Mouse (Mus musculus) left cerebral cortex, adult 9 months (tissue): ENCODE results near the gene Tmem211.
A peak's percentile ranks its signal among the peaks of the same experiment; 100 is the strongest.

ENCODE experiments used
- DNase-seq, 2 experiments: peaks; one replicate each; pipeline ENCODE4 v3.0.0; 2022; ENCODE audit warnings: low spot score in 2 of 2

The Tmem211 gene

DNA sequence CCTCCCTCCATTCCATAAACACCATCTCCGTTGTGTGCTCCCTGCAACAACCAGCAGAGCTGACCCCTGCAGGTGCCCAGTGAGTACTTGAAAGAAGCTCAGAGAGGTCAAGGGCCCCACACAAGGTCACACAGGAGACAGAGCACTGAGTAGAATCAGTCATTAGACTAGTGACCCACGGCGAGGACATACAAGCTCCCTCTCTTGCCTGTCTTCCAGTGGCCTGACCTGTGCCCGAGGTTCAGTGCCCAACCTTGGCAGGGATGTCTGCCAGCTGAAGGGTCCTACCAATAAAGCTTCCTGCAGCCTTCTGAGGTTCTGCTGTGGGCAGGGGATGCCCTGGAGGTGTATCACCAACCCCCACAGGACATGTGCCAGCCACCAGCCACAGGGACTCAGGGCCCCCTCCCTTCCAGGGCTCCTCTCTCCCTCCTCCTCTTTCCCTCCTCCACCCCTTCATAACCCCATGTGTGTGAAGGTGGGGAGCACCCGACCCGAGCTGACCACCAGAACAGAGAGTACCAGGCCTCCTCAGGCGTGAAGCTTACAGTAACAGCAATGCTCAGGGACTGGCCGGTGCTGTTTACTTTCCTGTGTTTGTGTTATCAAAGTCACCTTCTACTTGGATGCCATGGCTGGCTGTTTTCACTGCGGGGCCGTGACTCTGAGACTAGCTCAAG, 14.4 kb upstream of the Tmem211 start:
- DNase-seq, result no peak

DNA sequence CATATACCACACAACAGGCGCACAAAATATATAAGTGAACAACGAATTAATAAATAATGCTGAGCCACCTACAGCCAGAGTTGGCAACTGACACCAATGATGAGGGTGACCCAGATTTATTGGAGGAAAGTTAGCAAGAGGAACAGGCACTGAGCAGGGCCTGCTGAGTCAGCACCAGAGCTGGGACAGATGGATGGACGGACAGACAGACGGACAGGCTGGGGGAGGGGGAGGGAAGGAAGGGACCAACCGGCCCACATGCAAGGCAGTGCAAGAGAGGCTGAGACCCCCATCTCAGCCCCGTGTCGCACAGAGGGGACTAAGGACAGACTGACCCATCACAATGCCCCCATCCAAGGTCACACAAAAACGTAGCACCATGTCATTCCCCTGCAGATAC, 12.7 kb upstream of the Tmem211 start:
- no peak for DNase-seq

DNA sequence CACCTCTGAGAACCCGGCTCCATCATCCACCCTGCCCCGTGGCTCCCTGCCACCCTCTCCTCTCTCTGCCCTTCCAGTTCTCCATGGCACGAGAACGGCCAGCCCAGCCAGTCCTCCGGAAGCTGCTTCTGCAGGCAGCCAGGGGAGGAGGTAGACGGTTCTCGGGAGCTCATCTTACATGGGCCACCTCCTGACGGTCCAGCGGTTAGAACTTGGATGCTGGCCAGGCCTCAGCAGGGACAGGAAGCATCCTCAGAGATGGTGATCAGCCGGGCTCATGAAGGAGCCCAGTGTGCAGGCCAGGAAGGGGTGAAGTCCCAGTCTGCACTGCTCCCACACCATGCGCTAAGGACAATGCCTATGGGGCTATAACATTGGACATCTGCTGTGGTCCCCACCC, 12.3 kb upstream of the Tmem211 start:
- DNase-seq, result no peak

DNA sequence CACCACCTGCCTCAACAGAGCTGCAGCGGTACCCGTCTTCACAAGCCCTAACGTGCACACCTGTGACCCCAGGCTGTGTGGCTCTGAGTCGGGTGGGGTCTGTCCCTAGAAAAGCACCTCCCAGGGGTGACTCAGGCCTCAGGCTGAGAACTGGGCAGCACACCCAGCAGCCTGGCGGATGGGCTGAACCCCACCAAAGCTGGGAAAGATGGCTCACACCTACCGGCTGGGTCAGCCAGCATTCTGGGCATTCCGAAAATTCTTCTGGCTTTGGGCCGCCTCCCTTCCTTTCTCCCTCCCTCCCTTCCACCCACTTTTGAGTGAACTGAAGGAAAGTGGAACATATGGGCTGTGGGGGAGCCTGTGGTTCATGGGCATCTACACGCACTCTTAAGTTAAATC, 11.1 kb upstream of the Tmem211 start:
- DNase-seq, result no peak

DNA sequence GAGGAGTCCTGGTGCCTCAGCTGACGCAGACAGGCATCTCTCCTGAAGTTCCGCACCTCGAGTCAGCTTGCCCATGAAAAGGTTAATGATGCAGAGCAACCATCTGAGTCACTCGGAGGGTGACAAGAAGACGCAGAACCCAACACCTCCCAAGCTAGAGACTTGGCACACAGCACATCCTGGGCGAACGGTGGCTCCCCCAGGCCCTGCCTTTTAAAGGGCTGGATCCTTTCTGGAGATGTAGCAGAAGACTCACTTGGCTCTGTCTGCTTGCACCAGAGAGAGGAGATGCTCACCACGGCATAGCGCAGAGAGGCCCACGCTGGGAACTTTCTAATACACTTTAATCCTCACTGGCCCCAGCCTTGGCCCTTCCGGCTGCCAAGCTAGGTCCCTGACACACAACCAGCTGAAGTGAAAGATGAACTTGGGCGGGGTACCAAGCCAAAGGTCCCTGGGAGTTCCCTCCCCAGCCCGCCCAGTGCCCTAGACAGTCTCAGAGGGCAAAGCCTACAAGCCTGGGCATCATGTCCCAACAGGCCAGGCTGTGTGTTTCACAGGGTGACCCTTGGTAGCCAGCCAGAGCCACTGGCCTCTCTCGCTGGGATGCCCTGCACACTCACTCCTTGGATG, 10.3 kb upstream of the Tmem211 start:
- DNase-seq, result peak in 1 of 2 experiments; percentile 56

DNA sequence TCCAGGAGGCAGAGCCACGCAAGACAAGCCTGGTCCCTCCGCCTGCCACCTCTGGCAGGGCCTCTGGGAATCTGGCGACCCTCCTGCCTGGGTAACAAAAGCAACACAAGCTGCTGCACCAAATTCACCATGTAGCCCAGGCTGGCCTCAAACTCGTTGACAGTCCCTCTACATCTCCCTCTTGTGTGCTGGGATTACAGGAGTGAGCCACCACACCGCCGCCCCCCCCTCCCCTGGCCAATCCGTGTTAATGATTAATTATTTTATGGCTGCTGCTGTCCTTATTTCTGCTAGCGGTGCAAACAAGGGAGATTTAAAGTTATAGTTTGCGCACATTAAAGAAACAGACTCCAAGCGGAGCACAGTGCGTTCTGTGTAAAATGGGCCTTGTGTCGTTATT, 9.6 kb upstream of the Tmem211 start:
- no peak for DNase-seq

DNA sequence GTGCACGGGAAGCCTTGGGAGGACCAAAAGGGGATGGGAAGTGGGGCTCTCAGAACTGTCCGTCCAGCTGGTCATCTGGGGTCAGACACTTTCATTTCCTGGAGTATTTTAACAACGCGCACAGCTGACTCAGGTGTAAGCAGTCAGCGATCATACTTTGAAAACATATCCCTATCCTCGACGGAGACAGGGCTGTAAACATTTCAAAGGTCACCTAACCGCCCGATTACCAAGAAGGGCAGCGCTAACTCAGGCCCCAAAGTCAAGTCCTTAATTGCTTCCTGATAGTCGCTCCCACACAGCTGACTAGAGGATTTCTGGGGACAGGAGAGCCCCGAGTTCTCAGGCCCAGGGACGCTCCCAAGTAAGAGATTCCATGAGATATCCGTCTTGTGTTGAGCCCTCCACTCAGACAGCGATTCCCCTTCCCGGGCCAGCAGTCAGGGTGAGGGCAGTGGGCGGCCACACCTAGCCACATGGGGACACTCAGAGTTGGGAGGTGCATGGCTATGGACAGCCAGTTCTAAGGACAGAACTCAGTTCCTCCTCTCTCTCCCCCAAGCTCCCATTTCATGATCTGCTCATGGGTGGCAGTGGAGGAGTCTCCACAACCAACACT, 8.0 kb upstream of the Tmem211 start:
- DNase-seq, result no peak

DNA sequence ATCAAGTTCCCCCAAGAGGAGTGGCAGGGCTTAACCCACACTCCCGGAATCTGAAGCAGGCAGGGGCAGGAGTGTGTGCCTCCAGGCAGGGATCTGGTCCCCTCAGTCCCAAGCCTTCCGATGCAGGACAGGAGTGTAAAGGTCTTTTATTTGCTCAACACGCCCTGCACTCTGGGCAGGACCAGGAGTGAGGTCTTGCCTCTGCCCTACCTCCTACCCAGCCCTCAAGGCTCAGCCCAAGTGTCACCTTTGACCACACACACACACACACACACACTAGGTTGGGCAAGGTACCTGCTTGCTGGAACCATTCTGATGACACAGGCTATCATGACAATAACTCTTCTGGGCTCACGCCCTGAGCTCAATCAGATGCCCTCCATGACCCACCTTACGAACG, 7.3 kb upstream of the Tmem211 start:
- no peak for DNase-seq

DNA sequence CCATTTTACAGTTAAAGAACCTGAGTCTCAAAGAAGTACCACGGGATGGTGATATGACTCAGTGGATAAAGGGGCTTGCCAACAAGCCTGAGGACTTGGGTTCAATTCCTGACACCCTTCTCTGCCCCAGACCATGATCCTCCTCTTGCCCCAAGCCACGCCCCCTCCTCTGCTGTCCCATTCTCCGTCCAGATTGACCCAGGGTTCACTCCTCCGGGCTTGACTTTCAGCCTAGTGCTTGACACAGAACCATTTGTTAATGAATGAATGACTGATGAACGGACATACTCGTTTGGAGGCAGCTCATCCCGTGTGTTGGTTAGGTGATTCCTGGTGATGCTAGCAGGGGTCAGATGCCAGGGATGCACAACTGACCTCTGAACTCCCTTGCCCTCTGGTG, 6.8 kb upstream of the Tmem211 start:
- no peak for DNase-seq

DNA sequence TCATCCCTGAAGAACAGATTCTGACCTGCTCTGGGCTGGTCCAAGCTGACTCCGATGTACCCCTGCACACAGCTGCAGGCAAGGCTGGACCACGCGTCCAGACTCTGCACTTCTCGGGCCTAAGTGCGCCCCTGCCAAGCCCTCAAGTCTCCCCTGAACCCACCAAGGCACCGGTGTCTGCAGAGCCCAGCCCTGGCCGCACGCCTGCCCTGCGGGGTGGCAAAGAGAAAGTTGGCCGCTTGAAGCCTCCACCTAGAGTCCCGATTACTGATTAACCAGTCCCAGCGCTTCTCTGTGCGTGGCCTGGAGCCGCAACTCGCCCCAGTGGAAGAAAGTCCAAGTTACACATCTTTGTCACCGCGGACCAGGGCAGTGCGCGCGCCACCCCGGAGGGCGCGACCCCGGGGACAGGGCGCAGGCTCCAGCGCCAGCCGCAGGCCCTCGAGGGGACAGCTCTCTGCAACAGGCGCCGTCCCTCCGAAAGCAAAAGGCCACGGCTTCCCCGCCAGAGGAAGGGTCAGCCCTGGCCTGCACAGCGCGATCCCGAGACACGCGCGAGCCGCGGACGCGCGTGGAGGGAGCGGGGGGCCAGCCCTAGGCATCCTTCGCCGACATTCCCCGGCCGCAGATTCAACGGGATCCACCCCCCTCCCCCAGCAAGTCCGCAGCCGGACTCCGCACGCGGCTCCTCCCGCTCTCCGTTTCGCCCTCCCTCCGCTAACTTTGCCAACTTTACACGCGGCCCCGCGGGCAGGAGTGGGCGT, 6.1 kb upstream of the Tmem211 start:
- DNase-seq, result no peak

DNA sequence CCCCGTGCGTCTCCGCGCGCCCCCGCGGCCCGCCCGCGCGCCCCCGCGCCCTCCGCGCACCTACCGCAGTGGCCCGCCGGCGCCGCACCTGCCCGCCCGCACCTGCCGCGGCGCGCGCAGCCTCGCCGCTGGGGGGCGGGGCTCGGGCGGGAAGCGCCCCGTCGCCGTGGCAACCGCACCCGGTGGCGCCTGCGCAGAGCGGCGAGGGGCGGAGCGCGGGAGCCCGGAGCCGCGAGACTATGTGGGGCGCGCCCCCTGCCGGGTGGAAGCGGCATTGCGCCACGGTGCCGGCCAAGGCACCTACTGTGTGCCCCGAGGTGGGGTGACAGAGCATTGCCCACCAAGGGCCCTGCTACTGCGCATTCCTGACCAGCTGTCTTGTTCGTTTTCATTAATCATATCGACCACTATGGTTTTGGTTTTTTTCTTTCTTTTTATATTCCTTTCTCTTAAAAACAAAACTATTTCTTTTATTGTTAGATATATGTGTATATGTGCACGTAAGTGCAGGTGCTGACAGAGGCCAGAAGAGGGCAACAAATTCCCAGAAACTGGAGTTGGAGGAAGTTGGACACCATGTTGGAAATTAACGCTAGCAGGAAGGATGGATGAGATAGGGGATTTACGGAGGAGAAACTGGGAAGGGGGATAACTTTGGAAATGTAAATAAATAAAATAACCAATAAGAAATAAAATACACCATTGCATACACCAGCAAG, 5.4 kb upstream of the Tmem211 start, which contains the start of gene 2900026A02Rik:
TSS of gene 2900026A02Rik (minus strand) at position 90 of the 719 bp plus-strand sequence.
- peak in 1 of 2 experiments; percentile 64 for DNase-seq

DNA sequence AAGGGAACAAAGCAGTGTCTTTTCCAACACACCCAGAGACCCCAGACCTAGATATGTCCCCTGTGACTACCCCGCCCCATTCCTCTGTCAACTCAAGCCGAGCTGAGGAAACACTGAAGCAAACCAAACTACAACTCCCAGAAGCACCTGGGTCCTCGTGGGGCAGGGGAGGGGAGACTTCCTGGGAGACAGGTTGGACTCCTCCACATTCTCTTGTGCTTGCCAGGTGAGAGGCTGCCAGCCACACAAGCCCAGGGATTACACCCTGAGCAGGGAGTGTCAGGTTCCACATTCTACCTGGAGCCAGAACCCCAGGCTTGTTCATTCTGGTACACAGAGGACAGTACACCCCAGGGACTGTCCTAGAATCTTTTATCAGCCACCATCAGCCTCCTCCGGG, 2.8 kb upstream of the Tmem211 start:
- no peak for DNase-seq

DNA sequence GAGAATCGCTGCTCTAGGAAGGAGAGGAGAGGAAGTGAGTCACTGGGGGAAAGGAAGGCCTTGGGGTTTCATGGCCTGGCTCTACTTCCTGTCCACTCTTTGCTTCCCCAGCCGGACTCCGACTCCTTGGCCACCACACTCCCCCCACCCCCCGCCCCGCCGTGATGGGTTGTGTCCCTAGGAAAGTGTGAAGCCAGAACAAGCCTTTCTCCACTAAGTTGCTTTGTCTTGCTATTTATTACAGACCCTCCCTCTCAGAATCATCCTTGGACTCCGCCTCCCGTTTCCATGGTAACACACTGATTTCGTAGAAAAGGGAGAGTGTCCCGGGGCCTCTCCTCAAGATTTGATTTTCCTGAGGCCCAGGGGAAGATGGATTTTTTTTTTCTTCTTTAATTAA, 1.4 kb upstream of the Tmem211 start:
- no peak for DNase-seq

DNA sequence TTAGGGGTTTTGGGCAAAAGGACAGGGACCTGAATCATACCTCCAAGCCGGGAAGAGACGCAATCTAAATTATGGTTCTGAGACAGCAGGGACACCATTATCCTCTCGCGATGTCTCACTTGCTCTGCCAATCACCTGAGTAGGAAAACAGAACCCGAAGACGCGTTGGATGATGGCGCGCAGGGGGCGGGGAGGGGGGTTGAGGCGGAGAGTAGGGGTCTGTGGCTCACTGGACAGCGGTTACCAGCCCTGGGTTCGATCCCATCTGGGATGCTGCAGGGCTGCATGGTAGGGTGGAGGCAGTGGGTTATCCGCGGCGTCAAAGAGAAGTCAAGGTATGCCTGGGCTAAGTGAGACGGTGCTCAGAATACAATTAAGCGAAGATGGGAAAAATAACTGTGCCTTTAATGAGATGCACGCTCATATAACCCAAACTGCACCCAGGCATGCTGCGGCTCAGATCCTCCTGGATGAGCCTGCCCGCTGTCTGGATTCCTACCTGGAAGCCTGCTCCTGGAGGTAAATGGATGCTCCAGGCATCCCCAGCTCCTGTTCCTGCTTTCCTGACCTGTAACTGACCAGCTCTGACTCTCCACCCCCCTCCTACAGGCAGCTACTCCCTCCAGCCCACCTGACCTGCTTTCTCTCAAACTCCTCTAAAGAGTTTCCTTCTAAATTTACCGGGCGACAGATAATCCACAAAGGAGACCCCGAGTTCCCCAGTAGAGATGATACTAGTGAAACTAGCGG, 848 bp upstream of the Tmem211 start:
- DNase-seq, result no peak

DNA sequence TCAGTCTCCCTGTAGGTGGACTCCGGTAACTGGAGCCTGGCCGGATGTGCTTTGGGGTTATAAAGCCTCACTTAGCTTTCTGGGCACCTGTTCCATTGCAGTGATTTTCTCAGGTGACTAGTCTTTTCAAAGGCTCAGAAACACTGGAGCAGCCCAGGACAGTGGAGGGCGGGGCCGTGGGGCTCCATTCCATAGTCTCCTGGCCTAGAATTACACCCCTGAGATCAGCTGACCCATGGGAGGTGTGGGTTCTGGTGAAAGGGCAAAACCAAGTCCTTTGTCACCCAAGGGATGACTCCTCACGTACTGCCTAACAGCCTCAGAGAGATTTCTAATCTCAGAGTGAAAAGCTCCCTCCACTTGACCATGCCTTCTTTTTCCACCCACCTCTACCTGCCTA, 3.5 kb downstream of the Tmem211 start:
- DNase-seq, result no peak

DNA sequence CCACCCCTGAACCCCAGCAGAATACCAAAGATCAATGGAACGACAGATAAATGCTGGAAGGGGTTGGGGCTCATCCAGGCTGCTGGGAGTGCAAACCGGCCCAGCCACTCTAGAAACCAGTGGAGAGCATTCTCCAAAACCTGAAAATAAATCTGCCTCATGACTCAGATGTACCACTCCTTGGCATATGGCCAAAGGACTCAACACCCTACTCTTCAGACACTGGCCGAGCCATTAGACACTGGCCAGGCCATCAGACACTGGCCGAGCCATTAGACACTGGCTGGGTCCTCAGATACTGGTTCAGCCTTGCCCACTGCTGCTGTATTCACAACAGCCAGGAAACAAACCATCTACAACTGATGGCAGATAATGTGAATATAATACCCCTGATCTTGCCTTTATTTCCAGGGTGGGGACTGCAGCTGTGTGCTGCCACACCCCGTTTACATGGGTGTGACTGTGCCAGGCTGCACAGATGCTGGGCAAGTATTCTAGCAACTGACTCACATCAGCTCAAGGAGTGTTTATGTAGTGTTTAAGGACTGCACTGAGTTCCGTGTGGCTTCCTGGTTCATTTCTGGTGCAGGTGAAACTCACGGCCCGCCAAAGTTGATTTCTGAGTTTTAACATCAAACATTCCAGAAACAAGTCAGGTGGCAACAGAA, 22.7 kb downstream of the Tmem211 start:
- no peak for DNase-seq

DNA sequence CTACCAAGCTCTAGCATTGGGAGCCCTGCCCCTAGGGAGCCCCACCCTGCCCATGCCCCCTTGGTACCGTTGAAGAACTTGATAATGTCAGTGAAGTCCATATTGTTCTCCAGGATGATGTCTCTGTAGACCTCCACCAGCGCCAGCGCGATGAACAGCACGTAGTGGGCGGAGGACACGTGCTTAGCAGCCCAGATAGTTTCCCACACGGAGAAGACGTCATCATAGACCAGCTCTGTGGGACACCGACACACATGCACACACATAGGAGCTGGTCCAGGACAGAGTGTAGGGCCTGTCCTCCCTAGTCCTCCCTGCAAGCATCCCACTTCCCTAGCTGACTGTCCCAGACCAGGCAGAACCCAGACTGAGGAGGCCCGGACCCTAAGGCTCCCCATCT, 24.1 kb downstream of the Tmem211 start:
- no peak for DNase-seq

DNA sequence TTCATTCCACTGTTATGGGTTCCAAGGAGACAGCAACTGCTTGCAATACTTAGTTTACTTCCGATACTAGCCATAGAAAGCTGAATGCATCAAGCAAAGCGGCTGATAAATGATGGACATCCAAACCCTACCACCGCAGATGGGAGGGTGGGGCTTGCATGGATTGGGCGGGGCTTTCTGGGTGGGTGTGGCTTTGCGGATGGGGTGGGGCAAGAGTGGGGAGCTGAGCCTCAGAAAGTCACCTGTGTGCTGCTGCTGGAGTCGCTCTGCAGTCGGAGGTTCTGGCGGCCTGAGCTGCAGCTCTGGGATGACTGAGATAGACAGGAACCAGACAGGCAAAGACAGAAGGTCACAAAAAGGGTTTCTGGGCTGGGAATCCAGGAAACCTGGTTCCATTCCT, 38.9 kb downstream of the Tmem211 start:
- no peak for DNase-seq

DNA sequence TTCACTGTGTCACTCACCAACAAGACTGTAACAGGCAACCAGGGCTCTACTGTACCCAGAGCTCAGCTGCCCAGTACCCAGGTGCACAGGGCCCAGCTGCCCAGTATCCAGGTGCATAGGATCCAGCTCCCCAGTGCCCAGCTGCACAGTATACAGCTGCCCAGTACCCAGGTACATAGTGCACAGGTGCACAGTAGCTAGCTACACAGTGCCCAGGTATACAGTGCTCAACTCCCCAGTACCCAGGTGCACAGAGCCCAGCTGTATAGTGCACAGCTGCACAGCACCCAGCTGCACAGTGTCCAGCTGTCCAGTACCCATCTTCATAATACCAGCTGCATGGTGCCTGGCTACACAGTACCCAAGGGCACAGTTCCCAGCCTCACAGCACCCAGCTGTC, 41.5 kb downstream of the Tmem211 start:
- no peak for DNase-seq

DNA sequence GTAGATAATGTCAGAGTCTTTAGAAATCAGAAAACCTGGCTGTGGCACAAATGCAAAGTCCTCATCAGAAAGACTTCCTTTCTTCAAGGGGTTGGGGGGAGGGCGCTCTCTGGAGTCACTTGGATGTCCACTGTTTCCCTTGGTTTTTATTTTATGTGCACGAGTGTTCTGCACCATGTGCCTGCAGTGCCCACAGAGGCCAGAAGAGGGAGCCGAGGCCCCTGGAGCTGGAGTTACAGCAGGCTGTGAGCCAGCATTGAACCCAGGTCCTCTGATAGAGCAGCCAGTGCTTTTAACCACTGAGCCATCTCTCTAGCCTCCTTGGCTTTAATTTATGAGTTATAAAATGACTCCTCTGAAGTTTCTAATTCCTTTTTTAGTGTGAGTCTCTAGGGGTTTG, 43.3 kb downstream of the Tmem211 start:
- DNase-seq, result no peak
